Mouse (Mus musculus) ES-Bruce4 (cell line): ENCODE measurements around the gene Mark4. TPM values are rescaled to one million over a fixed set of nuclear protein-coding genes. Genes with fewer than 3 reads are reported as not detected.
A peak's percentile ranks its signal among the peaks of the same experiment; 100 is the strongest.

Experiments
- H3K27ac ChIP-seq: 2 replicates; pipeline ENCODE4 v1.5.1; 2012; ENCODE audit warnings: low read length, inconsistent platforms; ENCODE audit not compliant: insufficient read depth
- H3K27me3 ChIP-seq: 2 replicates; pipeline ENCODE4 v1.6.1; 2012; ENCODE audit warnings: mild to moderate bottlenecking, low read length, inconsistent platforms; ENCODE audit not compliant: control insufficient read depth, poor library complexity, insufficient read depth, severe bottlenecking
- H3K36me3 ChIP-seq: 2 replicates; pipeline ENCODE4 v1.6.1; 2012; ENCODE audit warnings: inconsistent platforms, mild to moderate bottlenecking, low read length, moderate library complexity; ENCODE audit not compliant: control insufficient read depth, poor library complexity, insufficient read depth, severe bottlenecking
- H3K4me1 ChIP-seq: one replicate; pipeline ENCODE4 v1.8.1; 2011; ENCODE audit warnings: low read length; ENCODE audit not compliant: control insufficient read depth, insufficient read depth
- H3K4me3 ChIP-seq: 2 replicates; pipeline ENCODE4 v1.5.1; 2011; ENCODE audit warnings: low read depth, mild to moderate bottlenecking, low read length
- H3K9ac ChIP-seq: 2 replicates; pipeline ENCODE4 v1.6.1; 2012; ENCODE audit warnings: low read depth, mild to moderate bottlenecking, inconsistent platforms; ENCODE audit not compliant: poor library complexity, severe bottlenecking
- H3K9me3 ChIP-seq: replicated peaks from 2 replicates; pipeline ENCODE4 v1.6.1; 2012; ENCODE audit warnings: mild to moderate bottlenecking, low read length, inconsistent platforms; ENCODE audit not compliant: control insufficient read depth, poor library complexity, insufficient read depth, severe bottlenecking
- CTCF ChIP-seq: IDR thresholded peaks from one replicate; pipeline ENCODE4 v1.8.1; 2011; ENCODE audit warnings: low read depth, low read length
- EP300 ChIP-seq: IDR thresholded peaks from 2 replicates; pipeline ENCODE4 v1.6.1; 2011; ENCODE audit warnings: low read depth, low read length; ENCODE audit not compliant: insufficient read depth
- POLR2A ChIP-seq: IDR thresholded peaks from one replicate; pipeline ENCODE4 v1.8.1; 2011; ENCODE audit warnings: low read length; ENCODE audit not compliant: insufficient read depth
- polyA plus RNA-seq: library from polyadenylated mRNA; stranded (reverse); fragments of >200 nt; gene quantifications from 2 replicates; pipeline ENCODE4 v1.2.4, GENCODE M21; 2011; ENCODE audit warnings: low read depth; ENCODE audit not compliant: missing spikeins, insufficient read depth, insufficient read length

Mark4 gene
- polyA plus RNA-seq, 1 experiment, result 33.3 TPM

DNA sequence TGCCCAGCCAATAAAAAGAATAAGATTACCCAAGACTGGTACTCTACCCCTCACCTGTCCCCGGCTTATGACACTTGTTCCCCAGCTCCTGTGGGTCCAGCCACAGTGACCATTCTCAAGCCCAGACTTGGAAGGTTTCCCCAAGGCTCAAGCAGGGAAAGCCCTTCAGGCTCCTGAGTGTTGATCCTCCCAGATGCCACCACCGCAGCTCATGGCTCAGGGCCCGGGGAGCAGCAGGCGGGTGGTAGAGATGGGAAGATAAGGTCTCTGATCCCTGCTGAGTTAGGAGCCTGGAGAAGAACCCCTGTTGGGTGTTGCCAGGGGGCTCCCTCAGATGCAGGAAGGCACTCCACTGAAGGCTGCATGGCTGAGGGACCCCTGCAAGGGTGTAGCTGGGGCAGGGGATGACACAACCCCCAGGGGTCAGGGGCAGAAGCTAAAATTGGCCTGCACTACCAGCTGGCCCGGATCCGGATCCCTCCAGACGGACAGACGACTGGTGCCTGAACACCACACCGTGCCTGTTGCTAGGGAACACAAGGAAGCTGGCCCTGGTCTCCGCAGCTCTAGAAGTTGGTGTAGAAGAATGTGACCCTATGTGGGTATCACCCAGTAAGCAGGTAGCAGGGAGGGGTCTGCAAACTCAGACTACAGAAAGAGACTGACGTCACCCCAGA lies 2.7 kb downstream of the Mark4 start:
- H3K27ac ChIP-seq, result no peak overlapping the region
- H3K4me1 ChIP-seq, result no peaks in the 10 kb centered on the region
- no peaks in the 10 kb centered on the region for H3K27me3 ChIP-seq
- no peak overlapping the region for H3K9ac ChIP-seq
- H3K36me3 ChIP-seq, result no peaks in the 10 kb centered on the region; the same call in 1 of the 2 replicates
- TF ChIP-seq CTCF, result no peak
- no peak for TF ChIP-seq EP300
- no peak for TF ChIP-seq POLR2A
- H3K4me3 ChIP-seq, result no peak overlapping the region
- H3K9me3 ChIP-seq, result no peaks in the 10 kb centered on the region

DNA sequence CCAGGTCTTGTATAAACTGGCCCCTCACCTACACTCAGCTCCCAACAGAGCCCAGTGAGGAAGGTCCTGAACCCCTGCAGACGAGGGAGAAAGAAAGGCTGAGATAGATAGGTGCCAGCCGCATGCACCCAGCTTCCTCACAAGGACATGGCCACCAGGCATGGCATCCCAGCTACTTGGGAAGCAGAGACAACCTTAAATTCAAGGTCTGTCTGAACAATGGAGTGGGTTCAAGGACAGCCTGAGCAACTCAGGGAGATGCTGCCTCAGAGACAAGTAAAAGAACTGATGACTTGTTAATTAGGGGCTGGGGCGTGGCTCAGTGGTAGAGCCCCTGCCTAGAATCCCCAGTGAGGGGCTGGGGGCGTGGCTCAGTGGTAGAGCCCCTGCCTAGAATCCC lies 3.4 kb downstream of the Mark4 start:
- Histone ChIP-seq H3K9me3 (no peaks in the 10 kb centered on the region), H3K36me3 (no peaks in the 10 kb centered on the region; the same call in 1 of the 2 replicates), H3K4me1 (no peaks in the 10 kb centered on the region), H3K27ac (no peak overlapping the region), H3K4me3 (no peak overlapping the region), H3K27me3 (no peaks in the 10 kb centered on the region), H3K9ac (no peak overlapping the region)
- TF ChIP-seq EP300, result no peak
- no peak for TF ChIP-seq CTCF
- TF ChIP-seq POLR2A, result no peak

GRCm38 (mm10) chr7:19449165-19449564 lies 9.5 kb downstream of the Mark4 start:
- Histone ChIP-seq H3K9me3 (no peaks in the 10 kb centered on the region), H3K4me3 (no peak overlapping the region), H3K27ac (no peak overlapping the region), H3K4me1 (no peaks in the 10 kb centered on the region), H3K36me3 (no peaks in the 10 kb centered on the region), H3K27me3 (no peaks in the 10 kb centered on the region), H3K9ac (no peak overlapping the region)
- TF ChIP-seq CTCF (no peak), POLR2A (no peak), EP300 (no peak)

DNA sequence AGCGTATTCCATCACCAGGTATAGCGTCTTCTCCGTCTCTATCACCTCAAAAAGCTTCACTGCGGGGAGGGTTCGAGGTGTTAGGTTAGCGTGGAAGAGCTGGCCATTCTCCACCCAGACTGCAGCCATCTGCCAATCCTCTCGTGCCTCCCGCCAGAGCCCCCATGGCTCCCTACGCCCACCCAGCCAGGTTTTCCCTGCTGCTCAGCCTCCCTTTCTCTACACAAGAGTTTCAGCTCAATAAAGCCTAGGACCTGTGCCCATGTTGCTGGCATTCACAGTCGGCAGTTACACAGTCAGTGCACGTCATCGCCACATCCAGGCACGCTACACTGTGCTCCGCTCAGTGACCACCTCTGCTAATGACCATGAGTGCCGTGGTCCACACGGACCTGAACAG lies 10.9 kb downstream of the Mark4 start:
- H3K4me1 ChIP-seq, result no peaks in the 10 kb centered on the region

GRCm38 (mm10) chr7:19444801-19445200 lies 13.8 kb downstream of the Mark4 start:
- H3K9me3 ChIP-seq, result no peaks in the 10 kb centered on the region
- H3K27ac ChIP-seq, result no peak overlapping the region
- TF ChIP-seq EP300 (no peak), CTCF (no peak)
- no peak overlapping the region for H3K4me3 ChIP-seq
- H3K27me3 ChIP-seq, result no peaks in the 10 kb centered on the region
- H3K9ac ChIP-seq, result no peak overlapping the region
- H3K36me3 ChIP-seq, result no peaks in the 10 kb centered on the region
- H3K4me1 ChIP-seq, result no peaks in the 10 kb centered on the region

More for the DNA sequence above, 10.9 kb downstream of the Mark4 start:
- TF ChIP-seq POLR2A (no peak), CTCF (no peak), EP300 (no peak)
- no peak overlapping the region for H3K9ac ChIP-seq
- no peak overlapping the region for H3K4me3 ChIP-seq
- no peak overlapping the region for H3K27ac ChIP-seq
- H3K36me3 ChIP-seq, result no peaks in the 10 kb centered on the region
- no peaks in the 10 kb centered on the region for H3K27me3 ChIP-seq
- no peaks in the 10 kb centered on the region for H3K9me3 ChIP-seq

- H3K4me3 ChIP-seq, result no peak overlapping the region
- H3K4me1 ChIP-seq, result no peaks in the 10 kb centered on the region
- H3K36me3 ChIP-seq, result no peaks in the 10 kb centered on the region
- TF ChIP-seq POLR2A, result no peak
- peak; percentile 63 for TF ChIP-seq CTCF
- no peak for TF ChIP-seq EP300
- H3K27ac ChIP-seq, result no peak overlapping the region
- H3K9ac ChIP-seq, result no peak overlapping the region
- no peaks in the 10 kb centered on the region for H3K27me3 ChIP-seq
- H3K9me3 ChIP-seq, result no peaks in the 10 kb centered on the region
These were observed 15.3 kb downstream of the Mark4 start for GRCm38 (mm10) chr7:19443344-19443743.
